Mouse (Mus musculus): ENCODE measurements around the gene Itprip. TPM values are rescaled to one million over a fixed set of nuclear protein-coding genes. Genes with fewer than 3 reads are reported as not detected.
A peak's percentile ranks its signal among the peaks of the same experiment; 100 is the strongest.

The Itprip gene
- polyA plus RNA-seq, 2 experiments = 2.0 to 2.2 TPM

DNA sequence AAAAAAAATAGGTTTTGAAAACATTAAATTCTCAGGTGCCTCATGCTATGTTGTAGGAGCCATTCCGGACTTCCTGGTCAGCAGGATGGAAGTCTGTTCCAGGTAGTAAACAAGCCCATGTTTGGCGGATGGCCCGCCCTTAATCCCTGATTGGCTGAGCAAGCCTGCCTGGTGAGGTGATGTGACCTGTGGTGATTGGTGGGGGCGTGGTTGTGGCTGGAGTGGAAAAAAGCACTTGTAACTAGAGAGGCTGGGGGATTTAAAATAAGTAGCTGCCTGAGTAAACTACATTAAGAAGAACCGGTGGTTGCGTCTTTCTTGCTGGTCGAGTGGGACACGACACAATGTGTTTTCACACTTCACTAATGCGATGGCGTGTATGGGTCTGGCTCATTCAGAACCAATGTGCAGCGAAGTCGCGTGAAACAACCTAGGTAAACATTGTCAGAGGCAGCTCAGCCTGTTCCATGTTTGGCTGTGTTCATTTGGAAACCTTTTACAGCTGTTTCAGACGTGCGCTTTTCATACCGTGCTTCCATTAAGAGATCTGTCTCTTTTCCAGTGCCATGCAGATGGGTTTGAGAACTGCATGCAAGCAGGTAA is 15.6 kb upstream of the Itprip start:
- Histone ChIP-seq H3K4me1 (replicated peaks; ENCODE audit: control insufficient read depth in 2 of 2, insufficient read depth in 2 of 2, low read length in 1 of 2) (no peaks in the 10 kb centered on the region; a peak in 1 of 4 replicates), H3K9me3 (ENCODE audit: control insufficient read depth, low read length) (no peaks in the 10 kb centered on the region), H3K27me3 (ENCODE audit: control insufficient read depth, insufficient read depth, low read length) (peaks cover 14% of the 10 kb centered on the region), H3K4me2 (ENCODE audit: low read depth) (no peak overlapping the region), H3K4me3 (ENCODE audit: insufficient read depth in 1 of 2, low read depth in 2 of 2, low read length in 2 of 2) (no peak overlapping the region), H3K9ac (replicated peaks) (no peak overlapping the region), H3K27ac (no peak overlapping the region), H3K36me3 (replicated peaks; ENCODE audit: control insufficient read depth, insufficient read depth, low read depth) (no peaks in the 10 kb centered on the region)
- DNase-seq (ENCODE audit: low read depth in 3 of 3, low spot score in 3 of 3) = no peak
- no peak for TF ChIP-seq CTCF (IDR thresholded peaks at IDR 0.05; ENCODE audit: low read depth)
- TF ChIP-seq EP300 (IDR thresholded peaks at IDR 0.05; ENCODE audit: low read depth) = no peak
- WGBS (ENCODE audit: insufficient replicate concordance) = 67% methylated on average over 16 of the region's 16 CpGs
- ATAC-seq (ENCODE audit: insufficient read depth) = no peak

- H3K9ac ChIP-seq (replicated peaks) = no peak overlapping the region
- DNase-seq (ENCODE audit: low read depth in 3 of 3, low spot score in 3 of 3) (no peak), ATAC-seq (ENCODE audit: insufficient read depth) (no peak)
- H3K27me3 ChIP-seq (ENCODE audit: control insufficient read depth, insufficient read depth, low read length) = peaks cover 14% of the 10 kb centered on the region
- H3K9me3 ChIP-seq (ENCODE audit: control insufficient read depth, low read length) = no peaks in the 10 kb centered on the region
- TF ChIP-seq EP300 (IDR thresholded peaks at IDR 0.05; ENCODE audit: low read depth) (no peak), CTCF (IDR thresholded peaks at IDR 0.05; ENCODE audit: low read depth) (no peak)
- H3K4me2 ChIP-seq (ENCODE audit: low read depth) = no peak overlapping the region
- no peak overlapping the region for H3K27ac ChIP-seq
- H3K4me1 ChIP-seq (replicated peaks; ENCODE audit: control insufficient read depth in 2 of 2, insufficient read depth in 2 of 2, low read length in 1 of 2) = no peaks in the 10 kb centered on the region; a peak in 1 of 4 replicates
- H3K4me3 ChIP-seq (ENCODE audit: insufficient read depth in 1 of 2, low read depth in 2 of 2, low read length in 2 of 2) = no peak overlapping the region
- H3K36me3 ChIP-seq (replicated peaks; ENCODE audit: control insufficient read depth, insufficient read depth, low read depth) = no peaks in the 10 kb centered on the region
- 74% methylated on average over 8 of the region's 8 CpGs for WGBS (ENCODE audit: insufficient replicate concordance)
Observed at GRCm38 (mm10) chr19:47934146-47934545, 15.0 kb upstream of the Itprip start.

GRCm38 (mm10) chr19:47931982-47932638 is 13.0 kb upstream of the Itprip start:
- 32% methylated on average over 7 of the region's 7 CpGs for WGBS (ENCODE audit: insufficient replicate concordance)
- Histone ChIP-seq H3K36me3 (replicated peaks; ENCODE audit: control insufficient read depth, insufficient read depth, low read depth) (no peaks in the 10 kb centered on the region), H3K4me3 (ENCODE audit: insufficient read depth in 1 of 2, low read depth in 2 of 2, low read length in 2 of 2) (no peak overlapping the region), H3K4me1 (replicated peaks; ENCODE audit: control insufficient read depth in 2 of 2, insufficient read depth in 2 of 2, low read length in 1 of 2) (no peaks in the 10 kb centered on the region), H3K9ac (replicated peaks) (no peak overlapping the region), H3K4me2 (ENCODE audit: low read depth) (no peak overlapping the region), H3K27ac (no peak overlapping the region), H3K9me3 (ENCODE audit: control insufficient read depth, low read length) (no peaks in the 10 kb centered on the region), H3K27me3 (ENCODE audit: control insufficient read depth, insufficient read depth, low read length) (peaks cover 3% of the 10 kb centered on the region; the same call in 1 of the 2 replicates)
- TF ChIP-seq CTCF (IDR thresholded peaks at IDR 0.05; ENCODE audit: low read depth) (peak; percentile 72), EP300 (IDR thresholded peaks at IDR 0.05; ENCODE audit: low read depth) (no peak)
- DNase-seq (ENCODE audit: low read depth in 3 of 3, low spot score in 3 of 3) (no peak), ATAC-seq (ENCODE audit: insufficient read depth) (no peak)

- ATAC-seq (ENCODE audit: insufficient read depth) (no peak), DNase-seq (ENCODE audit: low read depth in 3 of 3, low spot score in 3 of 3) (no peak)
- Histone ChIP-seq H3K27me3 (ENCODE audit: control insufficient read depth, insufficient read depth, low read length) (no peaks in the 10 kb centered on the region), H3K36me3 (replicated peaks; ENCODE audit: control insufficient read depth, insufficient read depth, low read depth) (no peaks in the 10 kb centered on the region), H3K9ac (replicated peaks) (no peak overlapping the region), H3K4me2 (ENCODE audit: low read depth) (no peak overlapping the region), H3K27ac (no peak overlapping the region), H3K4me1 (replicated peaks; ENCODE audit: control insufficient read depth in 2 of 2, insufficient read depth in 2 of 2, low read length in 1 of 2) (no peaks in the 10 kb centered on the region), H3K4me3 (ENCODE audit: insufficient read depth in 1 of 2, low read depth in 2 of 2, low read length in 2 of 2) (no peak overlapping the region), H3K9me3 (ENCODE audit: control insufficient read depth, low read length) (no peaks in the 10 kb centered on the region)
- WGBS (ENCODE audit: insufficient replicate concordance) = 74% methylated on average over 4 of the region's 4 CpGs
- no peak for TF ChIP-seq CTCF (IDR thresholded peaks at IDR 0.05; ENCODE audit: low read depth)
- no peak for TF ChIP-seq EP300 (IDR thresholded peaks at IDR 0.05; ENCODE audit: low read depth)
Observed at GRCm38 (mm10) chr19:47929043-47929442, 9.9 kb upstream of the Itprip start.

DNA sequence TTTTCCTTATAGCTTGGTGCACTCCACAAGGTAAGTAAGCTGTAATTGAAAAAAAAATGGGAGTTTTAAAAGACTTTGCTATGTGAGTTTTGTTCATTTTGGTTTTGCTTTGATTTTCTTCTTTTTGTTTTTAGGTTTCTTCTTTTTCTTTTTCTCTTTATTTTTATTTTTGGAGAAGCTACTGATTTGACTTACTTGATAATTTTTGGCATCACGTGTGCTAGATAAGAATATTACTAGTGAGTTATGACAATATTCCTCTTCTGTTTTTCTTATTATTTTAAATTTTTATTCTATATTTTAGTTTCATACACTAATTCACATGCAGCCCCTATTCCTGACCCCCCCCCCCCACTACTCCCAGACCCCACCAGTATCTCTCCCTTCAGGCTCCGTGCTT is 7.9 kb upstream of the Itprip start:
- no peaks in the 10 kb centered on the region for H3K36me3 ChIP-seq (replicated peaks; ENCODE audit: control insufficient read depth, insufficient read depth, low read depth)
- no peak for TF ChIP-seq EP300 (IDR thresholded peaks at IDR 0.05; ENCODE audit: low read depth)
- TF ChIP-seq CTCF (IDR thresholded peaks at IDR 0.05; ENCODE audit: low read depth) = no peak
- H3K4me1 ChIP-seq (replicated peaks; ENCODE audit: control insufficient read depth in 2 of 2, insufficient read depth in 2 of 2, low read length in 1 of 2) = no peaks in the 10 kb centered on the region
- DNase-seq (ENCODE audit: low read depth in 3 of 3, low spot score in 3 of 3) (no peak), ATAC-seq (ENCODE audit: insufficient read depth) (no peak)
- no peak overlapping the region for H3K9ac ChIP-seq (replicated peaks)
- H3K9me3 ChIP-seq (ENCODE audit: control insufficient read depth, low read length) = no peaks in the 10 kb centered on the region
- H3K4me3 ChIP-seq (ENCODE audit: insufficient read depth in 1 of 2, low read depth in 2 of 2, low read length in 2 of 2) = no peak overlapping the region
- H3K27ac ChIP-seq = no peak overlapping the region
- no peaks in the 10 kb centered on the region for H3K27me3 ChIP-seq (ENCODE audit: control insufficient read depth, insufficient read depth, low read length)
- no peak overlapping the region for H3K4me2 ChIP-seq (ENCODE audit: low read depth)
- WGBS (ENCODE audit: insufficient replicate concordance) = 69% methylated on average over 2 of the region's 2 CpGs
